Comparison of ENCODE assay signal across 10 mouse cellular contexts in genomic region chr5:124233874-124234661, GRCm38 (mm10). TPM values are rescaled to one million over a fixed set of nuclear protein-coding genes. Genes with fewer than 3 reads are reported as not detected.
DNase-seq lines count a peak whose midpoint lies in the region; ATAC-seq and TF ChIP-seq lines count a peak whose summit lies in the region.
"Had no signal": no experiment of that assay in that cellular context is flagged by ENCODE, and none has a peak within 500 bp of the region (broad histone marks: within the 10 kb centered on the region; RNA-seq: fewer than 3 reads in every experiment).

No protein-coding gene starts in this region.

- no peak for TF ChIP-seq CTCF in left cerebral cortex, adult 2 months (IDR thresholded peaks at IDR 0.05)
- no peak for TF ChIP-seq CTCF in liver, postnatal 0 days (IDR thresholded peaks at IDR 0.05; ENCODE audit: low read depth)

- peaks cover 81% of the 10 kb centered on the region for H3K4me1 ChIP-seq in heart, embryonic 12.5 days (replicated peaks)
- peaks cover 74% of the 10 kb centered on the region for H3K4me1 ChIP-seq in liver, postnatal 0 days (ENCODE audit: insufficient read depth)
- peaks cover 60% of the 10 kb centered on the region for H3K4me1 ChIP-seq in kidney, embryonic 15.5 days

- no peak for TF ChIP-seq EP300 in liver, postnatal 0 days (IDR thresholded peaks at IDR 0.05; ENCODE audit: low read depth)

- H3K27ac ChIP-seq in left cerebral cortex, adult 2 months: peak overlapping the region; percentile 82
- peak overlapping the region; percentile 95 for H3K27ac ChIP-seq in heart, embryonic 12.5 days (ENCODE audit: poor library complexity, severe bottlenecking)
- peak overlapping the region; percentile 95 for H3K27ac ChIP-seq in liver, postnatal 0 days (ENCODE audit: low read depth)
- no peak overlapping the region for H3K27ac ChIP-seq in kidney, embryonic 15.5 days
- H3K27ac ChIP-seq: liver, embryonic 14.5 days; neural tube, embryonic 12.5 days had no signal

- intact Hi-C loops in left cerebral cortex, adult 2 months (cut with DNase I): no loop called here

- WGBS in heart, embryonic 12.5 days: 46% methylated on average over 12 of the region's 12 CpGs
- WGBS in liver, postnatal 0 days (ENCODE audit: insufficient replicate concordance): 54% methylated on average over 12 of the region's 12 CpGs
- 50% methylated on average over 12 of the region's 12 CpGs for WGBS in kidney, embryonic 15.5 days

- peak; percentile 64; the same call in 1 of the 2 replicates for ATAC-seq in cerebellum, adult (ENCODE audit: insufficient number of reproducible peaks, low FRiP score, low TSS enrichment)
- peak; percentile 67 for ATAC-seq in heart, embryonic 12.5 days (ENCODE audit: insufficient number of reproducible peaks, low FRiP score)
- ATAC-seq in liver, postnatal 0 days: no peak
- no peak for ATAC-seq in kidney, embryonic 15.5 days (replicated peaks; ENCODE audit: low FRiP score)

- H3K9me3 ChIP-seq in heart, embryonic 12.5 days (replicated peaks): no peaks in the 10 kb centered on the region
- no peaks in the 10 kb centered on the region for H3K9me3 ChIP-seq in liver, postnatal 0 days (ENCODE audit: low read length)
- no peaks in the 10 kb centered on the region for H3K9me3 ChIP-seq in kidney, embryonic 15.5 days (replicated peaks)
- H3K9me3 ChIP-seq: neural tube, embryonic 12.5 days had no signal

- no peak overlapping the region for H3K4me3 ChIP-seq in left cerebral cortex, adult 2 months
- H3K4me3 ChIP-seq in heart, embryonic 12.5 days: no peak overlapping the region
- no peak overlapping the region for H3K4me3 ChIP-seq in liver, postnatal 0 days (ENCODE audit: low read depth, low read length)
- H3K4me3 ChIP-seq in kidney, embryonic 15.5 days (replicated peaks): no peak overlapping the region
- H3K4me3 ChIP-seq: neural tube, embryonic 12.5 days had no signal

- H3K27me3 ChIP-seq in heart, embryonic 12.5 days (replicated peaks): no peaks in the 10 kb centered on the region
- H3K27me3 ChIP-seq in liver, postnatal 0 days (ENCODE audit: insufficient read depth, low read length): no peaks in the 10 kb centered on the region
- no peaks in the 10 kb centered on the region for H3K27me3 ChIP-seq in kidney, embryonic 15.5 days
- H3K27me3 ChIP-seq: neural tube, embryonic 12.5 days had no signal

- peaks cover 6% of the 10 kb centered on the region; the same call in 1 of the 2 replicates for H3K36me3 ChIP-seq in heart, embryonic 12.5 days
- H3K36me3 ChIP-seq in liver, postnatal 0 days (replicated peaks; ENCODE audit: insufficient read depth, low read length): no peaks in the 10 kb centered on the region
- no peaks in the 10 kb centered on the region for H3K36me3 ChIP-seq in kidney, embryonic 15.5 days
- H3K36me3 ChIP-seq: neural tube, embryonic 12.5 days had no signal

- peak overlapping the region; percentile 47 for H3K9ac ChIP-seq in heart, embryonic 12.5 days
- H3K9ac ChIP-seq in liver, postnatal 0 days (replicated peaks): peak overlapping the region; percentile 42; the same call in 1 of the 2 replicates
- H3K9ac ChIP-seq in kidney, embryonic 15.5 days: no peak overlapping the region
- H3K9ac ChIP-seq: liver, embryonic 14.5 days; neural tube, embryonic 12.5 days had no signal

- H3K4me2 ChIP-seq in heart, embryonic 12.5 days: peak overlapping the region; percentile 53
- no peak overlapping the region for H3K4me2 ChIP-seq in liver, postnatal 0 days (ENCODE audit: low read depth, low read length)
- H3K4me2 ChIP-seq in kidney, embryonic 15.5 days: no peak overlapping the region
- H3K4me2 ChIP-seq: neural tube, embryonic 12.5 days had no signal

- no peak for DNase-seq in cerebellum, adult 11 months
- DNase-seq in left cerebral cortex, adult 2 months (ENCODE audit: extremely low spot score in 1 of 2, low spot score in 2 of 2): no peak
- DNase-seq in left cerebral cortex, adult 11 months (ENCODE audit: low spot score): no peak
- no peak for DNase-seq in liver, postnatal 0 days
- no peak for DNase-seq in Muller cell, postnatal 12 days (ENCODE audit: inconsistent ontology term)

RNA-seq across cellular contexts. Expression of gene Pitpnm2, which starts 15.5 kb away (rescaled TPM):
- 100 to 1,000 TPM; 317 to 336 TPM for total RNA-seq in left cerebral cortex, adult 2 months (2021)
- 7.5 and 7.8 TPM in 2 replicates for polyA plus RNA-seq in heart, embryonic 12.5 days (2016; fragmentation: Nextera tagmentation; extraction: Ambion mirVana)
- 2.1 and 2.4 TPM in 2 replicates for polyA plus RNA-seq in liver, postnatal 0 days (2015; fragmentation: Nextera tagmentation; extraction: Ambion mirVana)
- polyA plus RNA-seq in kidney, embryonic 15.5 days (2015; fragmentation: Nextera tagmentation; extraction: Ambion mirVana): 3.5 and 3.6 TPM in 2 replicates

Comparison
In these comparisons a context has a peak if more than half of its experiments do, and no peak if none do; other contexts are left out.
1. ATAC-seq: peak in cerebellum, adult (single experiment) and heart, embryonic 12.5 days (single experiment); none in liver, postnatal 0 days (single experiment) and kidney, embryonic 15.5 days (single experiment).